Mouse (Mus musculus): ENCODE data around the gene Kir3dl1. TPM values are rescaled to one million over a fixed set of nuclear protein-coding genes. Genes with fewer than 3 reads are reported as not detected.

Kir3dl1 gene
- not detected in 2 replicates for polyA plus RNA-seq (2012; rRNA removed)

DNA sequence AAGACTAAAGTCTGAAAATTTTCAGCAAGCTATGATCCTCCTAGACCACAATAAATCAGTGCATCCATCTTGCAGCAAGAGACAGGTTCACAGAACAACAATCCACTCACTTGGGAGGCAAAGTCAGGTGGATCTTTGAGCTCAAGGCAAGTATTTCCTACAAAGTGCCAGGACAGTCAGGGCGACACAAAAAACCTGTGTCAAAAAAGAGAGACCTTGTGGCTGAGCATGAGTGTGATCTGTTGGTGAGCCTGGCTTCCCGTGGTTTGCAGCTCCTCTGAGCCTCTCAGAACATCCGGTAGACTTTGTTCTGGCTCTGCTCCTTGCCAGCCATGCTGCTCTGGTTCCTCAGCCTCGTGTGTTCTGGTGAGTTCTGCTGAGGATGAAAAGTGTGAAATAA, at the start of gene Kir3dl1:
Kir3dl1 (plus strand) TSS at position 301 of the 400 bp plus-strand sequence.

DNA sequence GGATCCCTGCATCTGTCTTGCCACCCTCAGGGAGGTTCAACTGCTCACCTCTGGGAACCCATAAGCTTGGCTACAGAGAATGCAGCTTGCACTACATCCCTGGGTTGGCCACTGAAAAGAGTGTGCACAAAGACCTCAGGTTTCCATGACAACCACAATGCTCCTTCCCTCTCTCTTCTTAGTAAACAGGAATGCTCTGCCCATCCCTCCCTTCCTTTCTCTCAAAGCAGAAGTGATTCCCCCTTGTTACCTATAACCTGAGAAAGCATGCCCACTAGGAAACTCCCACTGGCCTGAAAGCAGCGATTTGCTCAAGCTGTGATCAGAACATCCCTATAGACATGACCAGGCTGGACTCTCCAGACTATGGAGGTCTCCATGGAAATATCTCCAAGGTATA, 26.2 kb downstream of the Kir3dl1 start, which contains the start of gene Kir3dl2:
Kir3dl2 (minus strand) TSS at position 101 of the 400 bp plus-strand sequence.

Other genes with a start within 250 kb of the Kir3dl1 start
- 639 and 646 TPM in 2 replicates for gene Bex3, start 247.7 kb upstream of the Kir3dl1 start, polyA plus RNA-seq (2012; rRNA removed)
- not detected in 2 replicates for gene Kir3dl2, start 26.1 kb downstream of the Kir3dl1 start, polyA plus RNA-seq (2012; rRNA removed)
- gene Tceal3, start 72.8 kb downstream of the Kir3dl1 start, polyA plus RNA-seq (2012; rRNA removed) = 33.8 and 87.4 TPM in 2 replicates
- gene Tceal1, start 190.0 kb downstream of the Kir3dl1 start, polyA plus RNA-seq (2012; rRNA removed) = 7.1 and 7.2 TPM in 2 replicates
- gene Morf4l2, start 225.7 kb downstream of the Kir3dl1 start, polyA plus RNA-seq (2012; rRNA removed) = 512 and 1,459 TPM in 2 replicates

Measured in central nervous system, embryonic 11.5 days (tissue).